Mouse (Mus musculus) limb, embryonic 14.5 days (tissue): ENCODE measurements around the gene Ggt7. TPM values are rescaled to one million over a fixed set of nuclear protein-coding genes. Genes with fewer than 3 reads are reported as not detected.

Source experiments
- ATAC-seq: fragments of 200-750 bp; cut with Nextera tagmentation; 2 replicates; pipeline ENCODE4 v1.8.0; 2017; ENCODE audit warnings: low read depth, moderate number of reproducible peaks, moderate TSS enrichment; ENCODE audit not compliant: low FRiP score
- DNase-seq: peaks from one replicate; pipeline ENCODE4 v3.0.0-alpha.2; 2015; ENCODE audit warnings: low spot score
- H3K27ac ChIP-seq: fragments of 300-500 bp; sonication (generic); replicated peaks from 2 replicates; pipeline ENCODE4 v1.5.1; 2014; ENCODE audit warnings: low read depth, mild to moderate bottlenecking, low read length, moderate library complexity, mixed read lengths
- H3K27me3 ChIP-seq: fragments of 300-500 bp; sonication (generic); 2 replicates; pipeline ENCODE4 v1.6.1; 2014; ENCODE audit warnings: low read length, mixed read lengths; ENCODE audit not compliant: control insufficient read depth, insufficient read depth
- H3K36me3 ChIP-seq: fragments of 300-500 bp; sonication (generic); 2 replicates; pipeline ENCODE4 v1.6.1; 2014; ENCODE audit warnings: mild to moderate bottlenecking, low read length, moderate library complexity, mixed read lengths; ENCODE audit not compliant: control insufficient read depth, insufficient read depth
- H3K4me1 ChIP-seq: fragments of 300-500 bp; sonication (generic); 2 replicates; pipeline ENCODE4 v1.6.1; 2014; ENCODE audit warnings: antibody characterized with exemption, low read length, mixed read lengths; ENCODE audit not compliant: control insufficient read depth, insufficient read depth
- H3K4me2 ChIP-seq: fragments of 300-500 bp; sonication (generic); replicated peaks from 2 replicates; pipeline ENCODE4 v1.6.1; 2014; ENCODE audit warnings: low read depth, mild to moderate bottlenecking, low read length, moderate library complexity; ENCODE audit not compliant: severe bottlenecking
- H3K4me3 ChIP-seq: fragments of 300-500 bp; sonication (generic); replicated peaks from 2 replicates; pipeline ENCODE4 v1.5.1; 2014; ENCODE audit warnings: low read length
- H3K9ac ChIP-seq: fragments of 300-500 bp; sonication (generic); 2 replicates; pipeline ENCODE4 v1.6.1; 2014; ENCODE audit warnings: mild to moderate bottlenecking, low read depth, low read length, moderate library complexity; ENCODE audit not compliant: severe bottlenecking
- H3K9me3 ChIP-seq: fragments of 300-500 bp; sonication (generic); 2 replicates; pipeline ENCODE4 v1.6.1; 2016; ENCODE audit warnings: low read length; ENCODE audit not compliant: control insufficient read depth
- POLR2A ChIP-seq: fragments of 200-500 bp; IDR thresholded peaks from 2 replicates; pipeline ENCODE4 v1.8.0; 2012; ENCODE audit warnings: inconsistent platforms, mild to moderate bottlenecking, moderate library complexity, borderline replicate concordance; ENCODE audit not compliant: insufficient read depth, insufficient read length; ENCODE audit errors: extremely low read depth
- WGBS: fragments of 180-500 bp; shearing (Covaris S2); extraction: QIAGEN DNeasy Blood & Tissue Kit; methylation state at CpG from one replicate; pipeline ENCODE4 v1.1.7; 2014; 5-methylcytosine and 5-hydroxymethylcytosine counted together
- polyA plus RNA-seq, 2 experiments: library from polyadenylated mRNA; depleted of rRNA in 1 of 2; stranded (reverse) in 1 of 2; unstranded in 1 of 2; fragments of >200 nt; fragmentation: Nextera tagmentation in 1 of 2; extraction: Ambion mirVana in 1 of 2; gene quantifications; 2 replicates each; pipeline versions ENCODE4 v1.2.1 to v1.2.3; 2012 to 2014

The Ggt7 gene
- polyA plus RNA-seq, 2 experiments, result 3.7 to 18.0 TPM

- ATAC-seq (no peak), DNase-seq (no peak)
- Histone ChIP-seq H3K4me1 (peaks cover 7% of the 10 kb centered on the region; the same call in 1 of the 2 replicates), H3K27me3 (0 out of 2 replicates have a peak, but pooled peaks cover 3% of the 10 kb centered on the region), H3K9ac (peak overlapping the region; percentile 67), H3K27ac (0 out of 2 replicates have a peak overlapping the region, but pooled peaks have one; percentile 10), H3K4me3 (peak overlapping the region; percentile 75), H3K9me3 (no peaks in the 10 kb centered on the region), H3K4me2 (peak overlapping the region; percentile 81), H3K36me3 (no peaks in the 10 kb centered on the region)
- WGBS, result 25% methylated on average over 18 of the region's 18 CpGs
- no peak for TF ChIP-seq POLR2A
These were observed 664 bp upstream of the Ggt7 start for GRCm38 (mm10) chr2:155518531-155519270.

- TF ChIP-seq POLR2A, result no peak
- Histone ChIP-seq H3K27ac (no peak overlapping the region), H3K36me3 (no peaks in the 10 kb centered on the region), H3K9ac (no peak overlapping the region), H3K4me1 (peaks cover 7% of the 10 kb centered on the region; the same call in 1 of the 2 replicates), H3K4me2 (no peak overlapping the region), H3K9me3 (no peaks in the 10 kb centered on the region), H3K27me3 (0 out of 2 replicates have a peak, but pooled peaks cover 3% of the 10 kb centered on the region), H3K4me3 (no peak overlapping the region)
- DNase-seq (peak; percentile 53), ATAC-seq (no peak)
- WGBS, result 0% methylated on average over 1 of the region's 1 CpGs
These were observed 2.1 kb downstream of the Ggt7 start for GRCm38 (mm10) chr2:155515941-155516340.

- Histone ChIP-seq H3K4me3 (peak overlapping the region; percentile 38), H3K36me3 (no peaks in the 10 kb centered on the region), H3K4me2 (peak overlapping the region; percentile 65), H3K27me3 (0 out of 2 replicates have a peak, but pooled peaks cover 3% of the 10 kb centered on the region), H3K4me1 (peaks cover 7% of the 10 kb centered on the region; the same call in 1 of the 2 replicates), H3K9ac (peak overlapping the region; percentile 54), H3K9me3 (no peaks in the 10 kb centered on the region), H3K27ac (no peak overlapping the region)
- 4% methylated on average over 23 of the region's 23 CpGs for WGBS
- ATAC-seq, result no peak
- peak; percentile 44 for DNase-seq
- TF ChIP-seq POLR2A, result no peak
These were observed 3.4 kb downstream of the Ggt7 start for GRCm38 (mm10) chr2:155514666-155515065.

GRCm38 (mm10) chr2:155513543-155513942 lies 4.5 kb downstream of the Ggt7 start:
- H3K36me3 ChIP-seq, result no peaks in the 10 kb centered on the region
- H3K4me3 ChIP-seq, result no peak overlapping the region
- WGBS, result 62% methylated on average over 5 of the region's 5 CpGs
- no peak for DNase-seq
- no peak for ATAC-seq
- peaks cover 2% of the 10 kb centered on the region; the same call in 1 of the 2 replicates for H3K4me1 ChIP-seq
- 0 out of 2 replicates have a peak, but pooled peaks cover 3% of the 10 kb centered on the region for H3K27me3 ChIP-seq
- no peak for TF ChIP-seq POLR2A
- H3K9me3 ChIP-seq, result no peaks in the 10 kb centered on the region
- no peak overlapping the region for H3K4me2 ChIP-seq
- no peak overlapping the region for H3K9ac ChIP-seq
- no peak overlapping the region for H3K27ac ChIP-seq

GRCm38 (mm10) chr2:155512479-155512878 lies 5.6 kb downstream of the Ggt7 start:
- H3K9me3 ChIP-seq, result no peaks in the 10 kb centered on the region
- H3K9ac ChIP-seq, result no peak overlapping the region
- H3K4me1 ChIP-seq, result no peaks in the 10 kb centered on the region
- WGBS, result 58% methylated on average over 4 of the region's 4 CpGs
- 0 out of 2 replicates have a peak, but pooled peaks cover 3% of the 10 kb centered on the region for H3K27me3 ChIP-seq
- ATAC-seq, result no peak
- no peak for TF ChIP-seq POLR2A
- no peaks in the 10 kb centered on the region for H3K36me3 ChIP-seq
- no peak overlapping the region for H3K4me3 ChIP-seq
- H3K27ac ChIP-seq, result no peak overlapping the region
- H3K4me2 ChIP-seq, result no peak overlapping the region
- peak; percentile 22 for DNase-seq
